Mouse (Mus musculus): Measurements from ENCODE around the gene Clasp1.

GRCm38 (mm10) chr1:118626452-118626851, 237.6 kb downstream of the Clasp1 start:
- TF ChIP-seq CTCF (IDR thresholded peaks at IDR 0.05; ENCODE audit: low read depth) (no peak), EP300 (IDR thresholded peaks at IDR 0.05; ENCODE audit: low read depth) (no peak)

All from heart, postnatal 0 days (tissue).